Mouse (Mus musculus): ENCODE results near the gene Canx.

DNA sequence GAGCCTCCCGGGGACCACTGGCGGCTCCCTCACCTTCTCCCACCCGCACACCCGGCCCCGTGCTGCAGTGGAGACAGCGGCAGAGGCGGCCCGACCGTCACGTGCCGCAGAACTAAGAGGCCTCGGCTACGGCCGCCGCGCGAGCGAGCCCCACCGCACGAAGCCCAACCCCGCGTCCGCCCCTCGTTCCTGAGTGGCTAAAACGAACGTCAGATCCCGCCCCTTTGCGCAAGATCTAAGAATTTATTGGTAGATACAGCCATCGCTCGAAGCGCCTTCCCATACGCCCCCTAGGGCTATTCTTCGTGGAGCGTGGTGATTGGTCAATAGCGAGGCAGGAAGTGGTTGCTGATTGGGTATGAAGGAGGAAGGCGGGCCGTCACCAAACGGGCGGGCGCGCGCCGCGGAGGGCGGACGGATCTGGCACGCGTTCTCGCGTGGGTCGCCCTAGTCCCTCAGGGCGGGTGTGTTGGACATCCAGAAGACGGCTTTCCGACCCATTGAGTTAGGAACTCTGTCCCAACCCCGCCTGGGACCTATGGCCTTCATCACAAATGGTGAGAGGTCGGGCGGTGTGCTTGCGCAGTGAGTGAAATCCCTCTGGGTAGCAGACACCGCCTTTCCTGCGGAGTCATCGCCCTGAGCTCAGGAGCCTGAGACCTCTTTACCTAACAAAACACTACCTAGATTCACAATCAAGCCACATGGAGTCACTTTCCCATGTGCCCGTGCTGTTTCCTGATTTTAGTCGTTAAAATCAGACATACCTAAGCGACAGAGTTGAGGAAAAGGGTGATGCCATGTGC lies at the start of gene Canx:
- TF ChIP-seq CTCF (IDR thresholded peaks at IDR 0.05; ENCODE audit: borderline replicate concordance, insufficient read depth, low read depth, low read length) (no peak), POLR2A (IDR thresholded peaks at IDR 0.05; ENCODE audit: borderline replicate concordance, insufficient read depth, low read length) (peak; percentile 98)
